Mouse (Mus musculus) forebrain, embryonic 12.5 days (tissue): ENCODE data around the gene Vmn2r36. TPM values are rescaled to one million over a fixed set of nuclear protein-coding genes. Genes with fewer than 3 reads are reported as not detected.
"Not testable (repeated sequence)": the region's sequence is repeated elsewhere in the genome, so short reads cannot be mapped to it uniquely, and the experiment has no call there.

Experiments
- ATAC-seq: fragments of 200-750 bp; cut with Nextera tagmentation; 2 replicates; pipeline ENCODE4 v1.8.0; 2017; ENCODE audit warnings: moderate TSS enrichment; ENCODE audit not compliant: low FRiP score
- H3K27ac ChIP-seq: fragments of 300-500 bp; sonication (generic); 2 replicates; pipeline ENCODE4 v1.5.1; 2016; ENCODE audit warnings: mild to moderate bottlenecking
- H3K27me3 ChIP-seq: fragments of 300-500 bp; sonication (generic); 2 replicates; pipeline ENCODE4 v1.6.1; 2016; ENCODE audit warnings: mild to moderate bottlenecking
- H3K36me3 ChIP-seq: fragments of 300-500 bp; sonication (generic); replicated peaks from 2 replicates; pipeline ENCODE4 v1.6.1; 2016; ENCODE audit warnings: mild to moderate bottlenecking
- H3K4me1 ChIP-seq: fragments of 300-500 bp; sonication (generic); 2 replicates; pipeline ENCODE4 v1.6.1; 2016
- H3K4me2 ChIP-seq: fragments of 300-500 bp; sonication (generic); 2 replicates; pipeline ENCODE4 v1.6.1; 2016; ENCODE audit warnings: mild to moderate bottlenecking, moderate library complexity
- H3K4me3 ChIP-seq: fragments of 300-500 bp; sonication (generic); replicated peaks from 2 replicates; pipeline ENCODE4 v1.5.1; 2016; ENCODE audit warnings: mild to moderate bottlenecking
- H3K9ac ChIP-seq: fragments of 300-500 bp; sonication (generic); 2 replicates; pipeline ENCODE4 v1.6.1; 2016; ENCODE audit warnings: mild to moderate bottlenecking
- H3K9me3 ChIP-seq: fragments of 300-500 bp; sonication (generic); 2 replicates; pipeline ENCODE4 v1.6.1; 2016
- WGBS: fragments of 180-500 bp; shearing (Covaris S2); methylation state at CpG from one replicate; pipeline ENCODE4 v1.1.7; 2016; 5-methylcytosine and 5-hydroxymethylcytosine counted together
- polyA plus RNA-seq: library from polyadenylated mRNA; unstranded; fragments of >200 nt; fragmentation: Nextera tagmentation; extraction: Ambion mirVana; gene quantifications from 2 replicates; pipeline ENCODE4 v1.2.1, GENCODE M21; 2016

The Vmn2r36 gene
- not detected in 2 replicates for polyA plus RNA-seq

GRCm38 (mm10) chr7:7902395-7902794, at the start of gene Vmn2r36:
Gene Vmn2r36 (minus strand): TSS chr7:7902495.
- not testable (repeated sequence) for H3K4me3 ChIP-seq, H3K4me2 ChIP-seq, ATAC-seq, H3K9ac ChIP-seq, H3K27ac ChIP-seq, H3K27me3 ChIP-seq, H3K9me3 ChIP-seq, H3K4me1 ChIP-seq, H3K36me3 ChIP-seq
- WGBS = no CpG with 5 or more reads among the region's 1 CpGs

Other genes with a start within 250 kb of the Vmn2r36 start
- not detected in 2 replicates for gene Vmn2r34, start 213.0 kb downstream of the Vmn2r36 start, polyA plus RNA-seq
- gene Vmn2r35, start 82.6 kb downstream of the Vmn2r36 start, polyA plus RNA-seq = not detected in 2 replicates